In genomic region chr8:81812051-81812751, GRCm38 (mm10) we compare ENCODE assay signal across 9 mouse cellular contexts.
DNase-seq lines count a peak whose midpoint lies in the region; ATAC-seq lines count a peak whose summit lies in the region.
"Had no signal": no experiment of that assay in that cellular context is flagged by ENCODE, and none has a peak within 500 bp of the region (broad histone marks: within the 10 kb centered on the region; RNA-seq: fewer than 3 reads in every experiment).

No protein-coding gene starts in this region.

- DNase-seq in left cerebral cortex, postnatal 10 days (ENCODE audit: extremely low spot score in 1 of 2, low spot score in 2 of 2) = peak; percentile 8 to 26
- DNase-seq in left cerebral cortex, adult 8-10 months (ENCODE audit: low spot score in 2 of 2) = no peak
- peak; percentile 72 for DNase-seq in forebrain, embryonic 14.5 days (ENCODE audit: low spot score)
- DNase-seq in kidney, adult 18-20 months = peak; percentile 20
- peak; percentile 87 for DNase-seq in midbrain, embryonic 11.5 days (ENCODE audit: low spot score, missing footprints)
- DNase-seq in right cerebral cortex, postnatal 36 days (ENCODE audit: low spot score in 2 of 2) = no peak
- DNase-seq in testis, postnatal 14 days (ENCODE audit: low spot score) = no peak

- no peak overlapping the region for H3K9ac ChIP-seq in forebrain, embryonic 14.5 days (ENCODE audit: low read length)
- H3K9ac ChIP-seq in midbrain, embryonic 11.5 days (ENCODE audit: low read length) = no peak overlapping the region
- H3K9ac ChIP-seq: liver, embryonic 15.5 days had no signal

- H3K4me2 ChIP-seq in forebrain, embryonic 14.5 days (ENCODE audit: low read length) = no peak overlapping the region
- H3K4me2 ChIP-seq in midbrain, embryonic 11.5 days = no peak overlapping the region
- H3K4me2 ChIP-seq: liver, embryonic 15.5 days had no signal

- no peaks in the 10 kb centered on the region for H3K9me3 ChIP-seq in forebrain, embryonic 14.5 days (replicated peaks; ENCODE audit: control insufficient read depth, low read length)
- H3K9me3 ChIP-seq in midbrain, embryonic 11.5 days (ENCODE audit: control insufficient read depth, low read length) = no peaks in the 10 kb centered on the region
- H3K9me3 ChIP-seq: liver, embryonic 15.5 days had no signal

- H3K4me1 ChIP-seq in forebrain, embryonic 14.5 days (ENCODE audit: control insufficient read depth, insufficient read depth, low read length) = peaks cover 3% of the 10 kb centered on the region; the same call in 1 of the 2 replicates
- H3K4me1 ChIP-seq in midbrain, embryonic 11.5 days (ENCODE audit: control insufficient read depth, insufficient read depth, low read length) = peaks cover 3% of the 10 kb centered on the region; the same call in 1 of the 2 replicates
- H3K4me1 ChIP-seq: liver, embryonic 15.5 days had no signal

- WGBS in forebrain, embryonic 14.5 days = 5% methylated on average over 3 of the region's 3 CpGs
- 20% methylated on average over 3 of the region's 3 CpGs for whole genome bisulfite sequencing in midbrain, embryonic 11.5 days

- intact Hi-C loops in left cerebral cortex, postnatal 10 days (cut with DNase I) = loop anchor here (5.0 kb wide), 1 partner anchor 335 kb away; no protein-coding TSS in a partner anchor

- H3K36me3 ChIP-seq in forebrain, embryonic 14.5 days (ENCODE audit: control insufficient read depth, insufficient read depth, low read length) = no peaks in the 10 kb centered on the region
- no peaks in the 10 kb centered on the region for H3K36me3 ChIP-seq in midbrain, embryonic 11.5 days (ENCODE audit: control insufficient read depth, insufficient read depth, low read length)
- H3K36me3 ChIP-seq: liver, embryonic 15.5 days had no signal

- no peak overlapping the region for H3K4me3 ChIP-seq in forebrain, embryonic 14.5 days (ENCODE audit: low read depth, low read length)
- H3K4me3 ChIP-seq in midbrain, embryonic 11.5 days (ENCODE audit: low read depth, low read length) = no peak overlapping the region
- H3K4me3 ChIP-seq: liver, embryonic 15.5 days had no signal

- no peaks in the 10 kb centered on the region for H3K27me3 ChIP-seq in forebrain, embryonic 14.5 days (replicated peaks; ENCODE audit: control insufficient read depth, insufficient read depth, low read length)
- no peaks in the 10 kb centered on the region for H3K27me3 ChIP-seq in midbrain, embryonic 11.5 days (ENCODE audit: control insufficient read depth, insufficient read depth, low read length)
- H3K27me3 ChIP-seq: liver, embryonic 15.5 days had no signal

- peak; percentile 11 for ATAC-seq in activated CD4-positive, CD25-positive, alpha-beta regulatory T cell, adult 4 months
- peak; percentile 74 for ATAC-seq in forebrain, embryonic 14.5 days
- ATAC-seq in midbrain, embryonic 11.5 days (ENCODE audit: low FRiP score) = peak; percentile 71

- no peak overlapping the region for H3K27ac ChIP-seq in forebrain, embryonic 14.5 days (ENCODE audit: low read depth, low read length)
- no peak overlapping the region for H3K27ac ChIP-seq in midbrain, embryonic 11.5 days (ENCODE audit: low read depth, low read length)
- H3K27ac ChIP-seq: liver, embryonic 15.5 days had no signal

Comparison
In these comparisons a context has a peak if more than half of its experiments do, and no peak if none do; other contexts are left out.
1. DNase-seq: peak in left cerebral cortex, postnatal 10 days (2 of 2), forebrain, embryonic 14.5 days (single experiment), kidney, adult 18-20 months (single experiment) and midbrain, embryonic 11.5 days (single experiment); none in left cerebral cortex, adult 8-10 months (0 of 2), right cerebral cortex, postnatal 36 days (0 of 2) and testis, postnatal 14 days (single experiment).
2. ATAC-seq: peak in every context shown above with its lines; median percentile 74 in forebrain, embryonic 14.5 days; 71 in midbrain, embryonic 11.5 days; 11 in activated CD4-positive, CD25-positive, alpha-beta regulatory T cell, adult 4 months.